Mouse (Mus musculus) MEL (cell line): ENCODE measurements around the gene Cyb5rl. TPM values are rescaled to one million over a fixed set of nuclear protein-coding genes. Genes with fewer than 3 reads are reported as not detected.

Experiments used
- DNase-seq: peaks from one replicate; pipeline ENCODE4 v3.0.0; 2011; ENCODE audit warnings: low read depth, low spot score
- H3K27ac ChIP-seq: 2 replicates; pipeline ENCODE4 v1.5.1; 2012; ENCODE audit warnings: low read depth, mild to moderate bottlenecking, control low read depth, low read length, moderate library complexity; ENCODE audit not compliant: control insufficient read depth
- H3K27me3 ChIP-seq, 2 experiments: fragments of 150-350 bp in 1 of 2; sonication (generic) in 1 of 2; 2 replicates each; pipeline ENCODE4 v1.6.1; 2012; ENCODE audit warnings: low read length in 2 of 2, mild to moderate bottlenecking in 2 of 2, improper control_type of control experiment in 1 of 2, moderate library complexity in 1 of 2; ENCODE audit not compliant: insufficient read depth in 2 of 2, control insufficient read depth in 1 of 2
- H3K36me3 ChIP-seq, 2 experiments: 2 replicates each; pipeline ENCODE4 v1.6.1; 2012 to 2014; ENCODE audit warnings: low read length in 2 of 2, improper control_type of control experiment in 1 of 2, inconsistent platforms in 1 of 2, mild to moderate bottlenecking in 1 of 2; ENCODE audit not compliant: insufficient read depth in 2 of 2, control insufficient read depth in 1 of 2
- H3K4me1 ChIP-seq, 2 experiments: fragments of 150-350 bp in 1 of 2; sonication (generic) in 1 of 2; 2 replicates each; pipeline ENCODE4 v1.6.1; 2012; ENCODE audit warnings: low read length in 2 of 2, improper control_type of control experiment in 1 of 2, mild to moderate bottlenecking in 1 of 2; ENCODE audit not compliant: insufficient read depth in 2 of 2, control insufficient read depth in 1 of 2
- H3K4me3 ChIP-seq, 2 experiments: fragments of 150-350 bp in 1 of 2; sonication (generic) in 1 of 2; 2 replicates each; pipeline ENCODE4 v1.5.1; 2012; ENCODE audit warnings: low read depth in 2 of 2, low read length in 2 of 2, mild to moderate bottlenecking in 2 of 2, moderate library complexity in 2 of 2, control low read depth in 1 of 2, improper control_type of control experiment in 1 of 2; ENCODE audit not compliant: control insufficient read depth in 1 of 2, insufficient read depth in 1 of 2
- H3K79me2 ChIP-seq: 2 replicates; pipeline ENCODE4 v1.6.1; 2012; ENCODE audit warnings: mild to moderate bottlenecking, low read length, moderate library complexity; ENCODE audit not compliant: control insufficient read depth, poor library complexity, insufficient read depth
- H3K9ac ChIP-seq: 2 replicates; pipeline ENCODE4 v1.6.1; 2012; ENCODE audit warnings: low read depth, mild to moderate bottlenecking, control low read depth, low read length, moderate library complexity; ENCODE audit not compliant: control insufficient read depth, poor library complexity, severe bottlenecking
- H3K9me3 ChIP-seq: fragments of 150-350 bp; sonication (generic); replicated peaks from 2 replicates; pipeline ENCODE4 v1.6.1; 2012; ENCODE audit warnings: mild to moderate bottlenecking, low read length, improper control_type of control experiment, moderate library complexity; ENCODE audit not compliant: insufficient read depth
- CHD1 ChIP-seq: IDR thresholded peaks from 2 replicates; pipeline ENCODE4 v1.6.1; 2012; ENCODE audit warnings: low read depth, mild to moderate bottlenecking, inconsistent platforms, low read length, improper control_type of control experiment
- CHD2 ChIP-seq: IDR thresholded peaks from 2 replicates; pipeline ENCODE4 v1.6.1; 2011; ENCODE audit warnings: low read length, improper control_type of control experiment
- E2F4 ChIP-seq: IDR thresholded peaks from 2 replicates; pipeline ENCODE4 v1.6.1; 2011; ENCODE audit warnings: low read depth, low read length, improper control_type of control experiment, borderline replicate concordance
- EP300 ChIP-seq, 2 experiments: IDR thresholded peaks; 2 replicates each; pipeline ENCODE4 v1.6.1; 2011; ENCODE audit warnings: improper control_type of control experiment in 2 of 2, low read length in 2 of 2, low read depth in 1 of 2, mild to moderate bottlenecking in 1 of 2
- ETS1 ChIP-seq: IDR thresholded peaks from 2 replicates; pipeline ENCODE4 v1.6.1; 2012; ENCODE audit warnings: low read depth, mild to moderate bottlenecking, inconsistent platforms, low read length, improper control_type of control experiment, moderate library complexity
- GABPA ChIP-seq: IDR thresholded peaks from 2 replicates; pipeline ENCODE4 v1.6.1; 2012; ENCODE audit warnings: low read depth, mild to moderate bottlenecking, inconsistent platforms, low read length, improper control_type of control experiment, moderate library complexity
- HCFC1 ChIP-seq: IDR thresholded peaks from 2 replicates; pipeline ENCODE4 v1.6.1; 2012; ENCODE audit warnings: low read depth, mild to moderate bottlenecking, inconsistent platforms, low read length, improper control_type of control experiment, moderate library complexity
- JUND ChIP-seq: IDR thresholded peaks from 2 replicates; pipeline ENCODE4 v1.6.1; 2011; ENCODE audit warnings: low read depth, mild to moderate bottlenecking, improper control_type of control experiment, low read length
- KAT2A ChIP-seq: conservative IDR thresholded peaks from 2 replicates; pipeline ENCODE4 v1.6.1; 2012; ENCODE audit warnings: low read depth, low read length, improper control_type of control experiment, inconsistent platforms
- MAFK ChIP-seq: IDR thresholded peaks from 2 replicates; pipeline ENCODE4 v1.6.1; 2011; ENCODE audit warnings: low read depth, mild to moderate bottlenecking, low read length, improper control_type of control experiment, borderline replicate concordance
- MAX ChIP-seq: IDR thresholded peaks from 2 replicates; pipeline ENCODE4 v1.6.1; 2011; ENCODE audit warnings: low read length, improper control_type of control experiment
- MXI1 ChIP-seq: IDR thresholded peaks from 2 replicates; pipeline ENCODE4 v1.6.1; 2011; ENCODE audit warnings: mild to moderate bottlenecking, low read depth, low read length, improper control_type of control experiment
- NELFE ChIP-seq: IDR thresholded peaks from 2 replicates; pipeline ENCODE4 v1.6.1; 2011; ENCODE audit warnings: low read depth, low read length, improper control_type of control experiment
- POLR2AphosphoS2 ChIP-seq: IDR thresholded peaks from 2 replicates; pipeline ENCODE4 v1.6.1; 2011; ENCODE audit warnings: low read length, improper control_type of control experiment
- RAD21 ChIP-seq: IDR thresholded peaks from 2 replicates; pipeline ENCODE4 v1.6.1; 2011; ENCODE audit warnings: mild to moderate bottlenecking, low read depth, low read length, improper control_type of control experiment
- SIN3A ChIP-seq: IDR thresholded peaks from 2 replicates; pipeline ENCODE4 v1.6.1; 2012; ENCODE audit warnings: low read length, improper control_type of control experiment, inconsistent platforms
- SMC3 ChIP-seq: IDR thresholded peaks from 2 replicates; pipeline ENCODE4 v1.6.1; 2011; ENCODE audit warnings: low read depth, low read length, improper control_type of control experiment
- TAL1 ChIP-seq: IDR thresholded peaks from 2 replicates; pipeline ENCODE4 v1.6.1; 2012; ENCODE audit warnings: mild to moderate bottlenecking, inconsistent platforms, low read length, moderate library complexity, mixed read lengths
- TBP ChIP-seq: IDR thresholded peaks from 2 replicates; pipeline ENCODE4 v1.8.0; 2011; ENCODE audit warnings: low read depth, low read length, improper control_type of control experiment
- ZC3H11A ChIP-seq: IDR thresholded peaks from 2 replicates; pipeline ENCODE4 v1.6.1; 2012; ENCODE audit warnings: low read depth, mild to moderate bottlenecking, inconsistent platforms, low read length, improper control_type of control experiment
- ZKSCAN1 ChIP-seq: IDR thresholded peaks from 2 replicates; pipeline ENCODE4 v1.6.1; 2012; ENCODE audit warnings: low read depth, mild to moderate bottlenecking, inconsistent platforms, low read length, improper control_type of control experiment, moderate library complexity
- ZNF384 ChIP-seq: IDR thresholded peaks from 2 replicates; pipeline ENCODE4 v1.6.1; 2012; ENCODE audit warnings: low read depth, mild to moderate bottlenecking, inconsistent platforms, low read length, improper control_type of control experiment
- polyA plus RNA-seq, 2 experiments: library from polyadenylated mRNA; stranded (reverse) in 1 of 2; unstranded in 1 of 2; fragments of >175 nt in 1 of 2; fragments of >200 nt in 1 of 2; gene quantifications; 2 replicates each; pipeline versions ENCODE4 v1.2.1 to v1.2.4; 2012; ENCODE audit warnings: low replicate concordance in 2 of 2, low read depth in 1 of 2; ENCODE audit not compliant: insufficient read length in 2 of 2, insufficient read depth in 1 of 2, missing spikeins in 1 of 2
- total RNA-seq: library from RNA; depleted of rRNA; stranded (reverse); fragments of 300-350 nt; gene quantifications from 2 replicates; pipeline ENCODE4 v1.2.3, GENCODE M21; 2012

The Cyb5rl gene
- total and polyA plus RNA-seq, 3 experiments: 8.5 to 9.3 TPM; not detected in 1

DNA sequence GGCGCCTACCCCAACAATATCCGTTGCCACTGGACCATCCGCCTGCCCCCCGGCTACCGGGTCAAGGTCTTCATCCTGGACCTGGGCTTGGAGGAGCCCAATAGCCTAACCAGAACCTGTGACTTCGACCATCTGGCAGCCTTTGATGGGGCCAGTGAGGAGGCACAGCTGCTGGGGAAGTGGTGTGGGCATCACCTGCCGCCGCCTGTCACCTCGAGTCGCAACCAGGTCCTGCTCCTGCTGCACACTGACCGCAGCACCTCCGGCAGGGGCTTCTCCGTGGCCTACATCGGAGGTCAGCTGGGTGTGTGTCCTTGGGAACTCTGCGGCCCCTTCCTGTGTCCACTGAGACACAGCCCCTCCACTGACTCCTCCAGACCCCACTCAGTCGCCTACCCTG, 40.0 kb downstream of the Cyb5rl start:
- H3K9me3 ChIP-seq: no peaks in the 10 kb centered on the region
- H3K27me3 ChIP-seq: no peaks in the 10 kb centered on the region
- TF ChIP-seq ZNF384 (no peak), ZKSCAN1 (no peak), MXI1 (no peak), RAD21 (no peak), CHD2 (no peak), HCFC1 (no peak), ZC3H11A (no peak), GABPA (no peak), E2F4 (no peak), SIN3A (no peak), SMC3 (no peak), MAX (no peak), EP300 (IDR thresholded peaks at IDR 0.05; ENCODE audit: low read depth in 1 of 2, low read length in 2 of 2) (no peak), CHD1 (no peak)
- peaks cover 5 to 10% of the 10 kb centered on the region in 2 experiments for H3K4me1 ChIP-seq
- H3K27ac ChIP-seq: no peak overlapping the region
- no peak for DNase-seq
- H3K9ac ChIP-seq: no peak overlapping the region
- H3K79me2 ChIP-seq: no peaks in the 10 kb centered on the region
- H3K4me3 ChIP-seq: no peak overlapping the region
- peaks cover 0 to 4% of the 10 kb centered on the region in 2 experiments; a peak in 1 of 4 replicates for H3K36me3 ChIP-seq

- Histone ChIP-seq H3K4me3 (no peak overlapping the region; a peak in 1 of 4 replicates), H3K9me3 (no peaks in the 10 kb centered on the region), H3K4me1 (peaks cover 4 to 7% of the 10 kb centered on the region in 2 experiments), H3K27ac (no peak overlapping the region), H3K27me3 (no peaks in the 10 kb centered on the region), H3K36me3 (peaks cover 0 to 4% of the 10 kb centered on the region in 2 experiments; a peak in 1 of 4 replicates), H3K79me2 (no peaks in the 10 kb centered on the region), H3K9ac (no peak overlapping the region)
- no peak for TF ChIP-seq ZNF384
- TF ChIP-seq TBP: no peak
- TF ChIP-seq CHD1: no peak
- no peak for TF ChIP-seq JUND
- TF ChIP-seq RAD21: no peak
- TF ChIP-seq MAFK: no peak
- no peak for TF ChIP-seq POLR2AphosphoS2
- no peak for TF ChIP-seq ETS1
- no peak for TF ChIP-seq KAT2A
- no peak for TF ChIP-seq TAL1
- TF ChIP-seq NELFE: no peak
- peak; percentile 19 for DNase-seq
Measured at GRCm38 (mm10) chr4:107108291-107108731, 41.5 kb downstream of the Cyb5rl start.
